Mouse (Mus musculus) c-Kit-positive CD71-positive TER-119-negative erythroid progenitor cells, embryonic 14.5 days (primary cell): ENCODE data around the gene Pfdn6.
"Not testable (repeated sequence)": the region's sequence is repeated elsewhere in the genome, so short reads cannot be mapped to it uniquely, and the experiment has no call there.

Experiments
- DNase-seq: peaks from one replicate; pipeline ENCODE4 v3.0.0-alpha.2; 2013; ENCODE audit warnings: low read depth

Pfdn6 gene

DNA sequence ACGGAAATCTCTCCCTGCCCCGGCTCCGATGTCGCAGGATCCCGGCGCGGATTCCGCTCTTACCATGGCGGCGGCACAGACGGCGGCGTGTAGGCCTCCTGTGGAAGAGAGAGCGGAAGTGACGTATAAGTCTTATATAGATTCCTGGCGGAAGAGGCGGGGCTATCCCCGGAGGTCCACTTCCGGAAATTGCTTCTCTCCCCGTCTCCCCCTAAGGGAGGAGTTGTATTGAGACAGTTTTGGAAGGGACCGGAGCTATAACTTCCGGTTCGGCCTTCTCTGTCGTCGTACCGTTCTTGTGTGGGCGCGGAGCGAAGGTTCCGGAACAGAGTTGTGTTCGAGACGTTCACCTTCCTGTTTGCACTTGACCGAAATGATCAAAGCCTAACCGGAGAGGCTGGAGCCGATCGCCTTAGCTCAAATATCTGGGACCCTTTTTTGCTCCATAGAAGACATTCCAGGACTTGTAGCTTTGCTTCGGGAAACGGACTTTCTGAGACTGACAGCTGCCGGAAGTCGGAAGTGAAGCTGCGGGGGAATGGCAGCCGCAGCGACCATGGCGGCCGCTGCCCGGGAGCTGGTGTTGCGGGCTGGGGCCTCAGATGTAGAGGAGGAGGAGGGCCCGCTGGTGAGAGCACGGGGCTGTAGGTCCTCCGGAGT is 15.5 kb upstream of the Pfdn6 start, which contains the start of the genes Vps52 and Rps18:
Gene Vps52, plus strand, starts transcription at position 258 of the 660 bp plus-strand sequence.
Gene Rps18, minus strand, starts transcription at position 447 of the 660 bp plus-strand sequence.
- DNase-seq, result peak; percentile 92

DNA sequence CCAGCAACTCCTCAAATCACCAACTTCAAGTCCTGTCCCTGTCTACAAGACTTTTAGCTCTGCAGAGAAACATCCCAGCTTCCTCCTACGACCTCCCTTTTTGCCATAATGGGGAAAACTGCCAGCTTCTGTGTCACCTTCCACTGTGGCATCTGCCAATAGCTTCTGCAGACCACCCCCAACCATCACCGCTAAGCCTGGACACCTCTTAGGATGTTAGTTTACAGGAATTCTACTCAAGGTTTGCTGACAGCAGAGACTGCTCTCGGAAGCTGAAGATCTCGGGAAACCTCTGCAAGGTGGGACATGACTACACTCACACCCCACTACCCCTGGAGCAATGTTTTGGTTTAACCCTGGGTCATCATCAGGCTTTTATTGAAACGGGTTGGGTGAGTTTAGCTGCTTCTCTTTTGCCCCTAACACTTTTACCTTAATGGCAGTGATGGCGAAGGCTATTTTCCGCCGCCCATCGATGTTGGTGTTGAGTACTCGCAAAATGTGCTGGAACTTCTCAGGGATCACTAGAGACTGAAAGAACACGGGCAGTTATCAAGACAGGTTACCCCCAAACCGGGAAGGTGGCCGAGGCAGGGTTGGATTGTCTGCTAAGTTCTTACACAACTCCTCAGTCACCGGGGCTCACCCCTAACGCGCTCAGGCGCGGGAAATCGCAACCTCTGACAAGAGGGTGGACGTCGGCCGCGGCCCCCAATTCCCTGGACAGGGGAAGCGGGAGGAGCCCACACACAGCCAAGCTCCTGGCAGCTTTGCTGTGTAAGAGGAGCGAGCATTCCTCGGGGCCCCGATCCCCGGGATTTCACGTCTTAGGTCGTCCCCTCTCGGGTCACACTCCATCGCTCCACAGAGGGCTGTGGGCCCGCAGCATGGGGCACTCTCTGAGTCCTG is 14.8 kb upstream of the Pfdn6 start:
- DNase-seq, result no peak

DNA sequence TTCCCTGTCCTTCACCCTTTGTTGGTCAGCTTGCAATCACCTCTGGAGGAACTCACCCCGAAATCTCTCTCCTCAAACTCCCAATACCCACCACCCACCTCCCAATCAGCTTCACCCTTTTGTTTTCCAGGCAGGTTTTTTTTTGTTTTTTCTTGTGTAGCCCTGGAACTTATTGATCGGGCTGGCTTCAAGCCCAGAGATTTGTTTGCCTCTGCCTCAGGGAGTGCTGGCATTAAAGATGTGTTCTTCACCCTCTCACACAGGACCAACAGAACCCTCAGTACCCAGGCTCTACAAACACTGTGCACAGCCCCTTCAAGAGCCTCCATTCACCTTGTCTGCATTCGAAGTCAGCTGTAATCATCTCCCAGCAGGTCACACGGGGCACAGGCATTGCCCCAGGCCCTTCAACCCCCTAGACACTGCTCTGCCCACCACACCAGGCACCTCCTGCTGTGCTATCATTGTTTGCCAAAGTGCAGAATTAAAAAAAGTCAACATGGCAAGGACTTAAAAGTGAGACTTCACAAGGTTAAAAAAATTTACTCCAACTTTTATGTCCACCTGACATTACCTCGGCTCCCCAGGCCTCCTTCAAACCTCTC is 13.9 kb upstream of the Pfdn6 start:
- DNase-seq, result no peak

DNA sequence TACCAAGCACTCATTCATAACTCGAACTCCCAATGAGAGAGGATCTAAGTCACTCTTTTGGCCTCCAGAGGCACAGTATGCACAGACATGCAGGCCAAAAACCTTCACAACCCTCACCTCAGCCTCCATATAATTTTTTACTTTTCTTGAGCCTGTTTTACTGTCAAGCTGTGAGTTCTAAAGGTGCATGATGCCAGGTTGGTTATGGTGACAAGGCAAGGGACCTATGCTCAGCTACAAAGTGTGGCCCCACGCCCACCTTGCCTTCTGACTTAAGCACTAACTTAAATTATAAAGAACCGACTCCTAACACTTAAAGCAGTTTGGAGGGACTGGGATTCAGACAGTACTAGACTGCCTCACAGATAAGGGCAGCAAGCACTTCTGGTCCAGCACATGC is 13.2 kb upstream of the Pfdn6 start:
- no peak for DNase-seq

DNA sequence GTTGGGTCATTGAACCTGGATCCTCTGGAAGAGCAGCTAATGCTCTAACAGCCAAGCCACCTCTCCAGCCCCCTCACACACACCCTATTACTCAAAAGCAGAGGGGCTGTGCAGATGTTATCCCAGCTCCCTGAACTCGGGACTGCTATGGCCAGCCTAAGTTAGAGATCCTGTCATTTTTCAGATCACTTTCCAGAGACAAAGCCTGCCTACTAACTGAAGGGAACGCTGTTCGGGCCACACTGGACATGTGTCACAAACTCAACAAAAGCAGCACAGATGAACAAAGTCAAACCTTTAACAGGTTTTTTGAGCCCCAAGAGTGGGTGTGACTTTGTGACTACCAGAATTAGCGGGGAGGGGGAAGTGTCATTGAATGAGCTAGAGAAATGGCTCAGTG is 12.7 kb upstream of the Pfdn6 start:
- DNase-seq, result no peak

DNA sequence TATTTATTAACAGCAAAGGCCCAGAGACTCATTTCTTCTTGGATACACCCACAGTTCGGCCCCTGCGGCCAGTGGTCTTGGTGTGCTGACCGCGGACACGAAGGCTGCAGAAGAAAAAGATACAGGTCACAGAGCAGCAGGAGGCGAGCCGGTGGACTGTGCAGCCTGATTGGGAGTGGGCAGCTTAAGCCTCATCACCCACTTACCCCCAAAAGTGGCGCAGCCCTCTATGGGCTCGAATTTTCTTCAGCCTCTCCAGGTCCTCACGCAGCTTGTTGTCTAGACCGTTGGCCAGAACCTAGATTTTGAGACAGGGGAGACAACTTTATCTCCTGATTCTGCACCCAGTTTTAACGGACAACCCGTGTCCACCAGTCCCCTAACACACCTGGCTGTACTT is 11.9 kb upstream of the Pfdn6 start:
- DNase-seq, result not testable (repeated sequence)

DNA sequence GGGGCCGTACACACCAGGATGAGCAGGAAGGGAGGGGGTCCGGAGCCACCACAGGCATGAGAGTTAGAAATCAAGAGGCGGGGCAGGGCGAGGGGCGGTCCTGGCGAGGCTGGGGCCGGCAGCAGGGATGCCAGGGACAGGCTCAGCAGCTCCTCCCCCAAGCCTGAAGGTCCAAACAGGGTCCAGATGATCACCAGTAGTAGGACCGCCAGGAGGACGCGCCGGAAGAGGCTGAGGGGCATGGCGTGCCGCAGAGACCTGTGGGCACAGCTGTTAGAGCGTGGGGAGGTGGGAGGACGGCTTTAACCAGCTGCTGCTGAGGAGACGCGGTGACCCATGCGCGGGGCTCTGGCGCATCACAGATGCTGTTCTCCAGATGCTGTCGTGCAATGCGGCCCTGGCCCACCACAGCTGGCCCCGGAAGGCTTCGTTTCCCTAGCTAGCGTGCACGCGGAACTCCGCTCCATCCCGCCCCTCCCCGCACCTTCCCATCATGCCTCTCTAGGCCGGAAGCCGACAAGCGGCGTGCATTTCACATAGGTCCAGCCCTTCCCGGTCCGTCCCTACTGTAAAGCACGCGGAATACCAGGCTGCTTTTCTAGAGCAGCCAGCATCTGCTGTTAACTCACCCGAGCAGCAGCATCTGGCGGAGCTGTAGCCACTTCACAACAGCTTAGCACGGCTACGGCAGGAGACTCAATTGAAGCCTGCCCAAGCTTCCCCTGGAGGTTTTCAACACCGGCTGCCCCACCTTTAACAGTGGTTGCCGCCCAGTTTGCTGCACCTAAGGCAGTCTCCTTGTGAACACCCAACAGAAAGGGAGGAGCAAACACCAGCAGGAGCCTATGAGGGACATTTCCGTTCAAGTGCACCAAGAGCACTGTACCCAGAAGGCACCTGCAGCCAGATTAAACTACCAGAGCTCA is 11.1 kb upstream of the Pfdn6 start, which contains the start of gene B3galt4:
Gene B3galt4, minus strand, starts transcription at position 468 of the 926 bp plus-strand sequence.
- DNase-seq, result peak; percentile 89

DNA sequence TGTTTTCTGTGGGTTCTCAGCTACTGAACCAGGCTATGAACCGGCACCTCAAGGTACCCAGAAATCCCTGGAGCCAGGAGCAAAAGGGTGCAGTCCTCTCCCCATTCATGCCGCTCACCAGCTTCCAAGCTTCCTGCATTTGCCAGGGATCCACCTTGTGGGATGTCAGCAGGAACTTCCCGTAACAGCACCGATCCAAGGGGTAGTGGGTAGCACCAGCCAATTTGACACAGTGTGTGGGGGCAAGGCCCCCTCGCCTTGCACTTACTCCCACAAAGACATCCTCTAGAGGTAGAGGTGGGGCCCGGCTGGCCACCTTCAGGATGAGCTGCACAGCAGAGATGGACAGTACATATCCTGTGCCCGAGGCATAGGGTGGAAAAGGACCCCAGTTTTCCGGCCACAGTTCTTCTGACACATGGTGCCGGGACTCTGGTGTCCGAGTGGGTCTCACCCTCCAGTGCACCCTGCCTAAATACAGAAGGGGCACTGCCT is 10.0 kb upstream of the Pfdn6 start:
- DNase-seq, result no peak

DNA sequence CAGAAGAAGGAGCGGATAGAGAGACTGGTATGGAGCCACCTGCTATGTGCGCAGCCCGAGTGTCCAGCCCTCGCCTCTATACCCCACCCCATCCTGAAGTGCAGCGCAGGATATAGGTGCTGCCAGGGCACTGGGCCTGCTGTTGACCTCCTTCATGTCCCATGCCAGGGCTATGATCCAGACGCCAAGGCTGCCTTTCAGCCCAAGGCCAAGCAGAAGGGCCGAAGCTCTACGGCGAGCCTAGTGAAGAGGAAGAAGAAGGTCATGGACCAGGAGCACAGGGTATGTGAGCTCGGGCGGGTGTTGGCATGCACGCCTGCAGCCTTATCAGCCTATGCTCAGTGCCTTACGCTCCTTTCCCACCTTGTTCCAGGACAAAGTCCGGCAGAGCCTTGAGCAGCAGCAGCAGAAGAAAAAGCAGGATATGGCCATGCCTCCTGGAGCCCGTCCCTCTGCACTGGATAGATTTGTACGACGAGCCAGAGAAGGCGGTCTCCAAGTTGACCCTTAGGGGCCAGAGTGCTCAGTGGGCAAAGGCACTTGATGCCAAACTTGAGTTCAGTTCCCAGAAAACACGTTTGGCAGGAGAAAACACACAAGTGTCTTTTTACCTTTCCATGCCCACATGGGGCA is 8.9 kb upstream of the Pfdn6 start:
- DNase-seq, result no peak

DNA sequence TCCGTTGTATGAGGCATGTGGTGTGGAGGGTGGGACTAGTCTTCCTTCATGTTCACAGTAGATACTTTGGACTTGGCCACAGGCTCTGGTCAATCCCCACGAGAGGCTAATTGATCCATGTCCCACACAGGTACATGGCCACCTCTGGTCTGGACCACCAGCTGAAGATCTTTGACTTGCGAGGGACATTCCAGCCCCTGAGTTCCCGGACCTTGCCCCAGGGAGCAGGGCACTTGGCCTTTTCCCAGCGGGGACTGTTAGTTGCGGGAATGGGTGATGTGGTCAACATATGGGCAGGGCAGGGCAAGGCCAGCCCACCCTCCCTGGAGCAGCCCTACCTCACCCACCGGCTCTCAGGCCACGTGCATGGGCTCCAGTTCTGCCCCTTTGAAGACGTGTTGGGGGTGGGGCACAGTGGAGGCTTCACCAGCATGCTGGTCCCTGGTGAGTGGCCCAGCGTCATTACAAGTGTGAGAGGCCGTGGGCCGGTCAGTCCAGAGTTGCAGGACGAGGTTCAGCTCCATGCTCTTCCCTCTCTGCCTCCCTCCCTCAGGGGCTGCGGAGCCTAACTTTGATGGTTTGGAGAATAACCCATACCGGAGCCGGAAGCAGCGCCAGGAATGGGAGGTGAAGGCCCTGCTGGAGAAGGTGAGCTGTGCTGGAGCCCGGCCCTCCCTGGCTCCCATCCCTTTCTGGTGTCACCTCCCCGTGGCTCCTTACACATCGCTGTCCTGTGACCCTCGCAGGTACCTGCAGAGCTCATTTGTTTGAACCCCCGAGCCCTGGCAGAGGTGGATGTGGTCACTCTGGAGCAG is 8.2 kb upstream of the Pfdn6 start:
- DNase-seq, result no peak

DNA sequence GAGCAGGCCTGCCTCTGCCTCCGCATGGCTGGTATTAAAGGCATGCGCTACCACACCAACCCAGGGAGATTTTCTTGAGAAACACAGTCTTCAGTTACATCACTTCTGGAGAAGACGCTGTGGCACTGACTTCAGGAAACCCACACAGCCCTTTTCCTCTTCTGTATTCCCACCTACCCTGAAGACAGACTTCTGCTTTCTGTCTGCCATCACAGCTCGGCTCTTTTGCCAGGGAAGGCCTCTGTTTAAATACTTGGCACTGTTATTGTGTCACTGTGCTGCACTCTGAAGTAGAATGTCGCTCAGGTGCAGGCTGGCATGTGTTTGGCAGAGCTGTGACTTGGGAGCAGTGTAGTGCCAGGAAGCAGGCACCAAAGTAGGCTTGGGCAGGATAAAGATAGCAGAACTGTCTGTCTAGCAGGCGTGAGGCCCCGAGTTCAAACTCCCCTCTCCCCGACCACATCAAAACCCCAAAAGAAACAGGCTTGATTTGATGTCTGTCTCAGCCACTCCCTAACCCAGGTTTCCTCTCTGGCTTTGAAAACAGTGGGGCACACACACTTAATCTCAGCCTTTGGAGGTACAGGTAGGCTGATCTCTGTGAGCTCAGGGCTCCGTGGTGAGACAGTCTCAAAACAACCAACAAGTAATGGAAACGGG is 7.4 kb upstream of the Pfdn6 start:
- DNase-seq, result no peak

DNA sequence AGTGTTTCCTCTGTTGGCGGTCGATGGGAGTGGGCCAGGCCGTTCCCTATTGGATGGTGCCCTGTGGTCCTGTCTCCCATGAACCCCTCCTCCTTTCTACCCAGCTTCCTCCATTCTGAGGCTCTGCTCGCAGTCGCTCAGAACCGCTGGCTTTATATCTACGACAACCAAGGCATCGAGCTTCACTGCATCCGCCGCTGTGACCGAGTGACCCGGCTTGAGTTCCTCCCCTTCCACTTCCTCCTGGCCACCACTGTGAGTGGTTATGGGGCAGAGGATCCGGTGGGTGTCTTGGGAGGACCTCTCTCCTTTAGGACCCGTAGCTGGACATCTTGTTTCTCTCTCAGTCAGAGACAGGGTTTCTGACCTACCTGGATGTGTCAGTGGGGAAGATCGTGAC is 3.3 kb upstream of the Pfdn6 start:
- DNase-seq, result no peak

DNA sequence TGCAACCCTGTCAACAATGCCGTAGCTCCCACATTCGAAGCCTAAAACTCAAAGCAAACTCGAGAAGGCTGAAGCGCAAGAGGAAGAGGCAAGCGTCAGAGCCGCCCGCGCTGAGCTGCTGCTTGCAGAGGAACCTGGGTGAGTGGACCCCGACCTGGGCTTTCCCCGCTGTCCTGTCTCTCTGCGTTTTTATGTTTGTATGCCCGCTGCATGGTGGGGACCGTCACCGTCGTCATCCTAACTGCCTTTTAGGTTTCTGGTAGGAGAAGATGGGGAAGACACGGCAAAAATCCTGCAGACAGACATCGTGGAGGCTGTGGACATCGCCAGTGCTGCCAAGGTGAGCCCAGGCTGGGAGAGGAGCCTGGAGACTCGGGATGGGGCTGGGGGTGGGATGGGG is 1.2 kb upstream of the Pfdn6 start:
- no peak for DNase-seq

DNA sequence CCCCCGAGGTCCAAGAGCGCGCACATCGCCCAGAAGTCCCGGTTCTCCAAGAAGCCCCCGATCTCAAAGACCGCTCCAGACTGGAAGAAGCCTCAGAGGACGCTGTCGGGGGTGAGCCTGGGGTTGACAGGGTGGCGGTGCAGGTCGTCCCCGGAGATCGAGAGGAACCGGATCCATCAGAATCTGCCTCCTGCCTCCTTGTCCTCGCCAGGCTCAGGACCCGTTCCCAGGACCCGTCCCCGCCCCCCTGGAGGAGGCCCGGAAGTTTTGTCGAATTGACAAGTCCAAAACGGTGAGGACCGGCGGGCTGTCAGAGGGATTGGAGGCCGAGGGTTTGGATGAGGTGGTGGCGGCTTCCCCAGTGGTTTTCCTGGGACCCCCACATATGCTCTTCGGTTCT is 838 bp upstream of the Pfdn6 start:
- no peak for DNase-seq

DNA sequence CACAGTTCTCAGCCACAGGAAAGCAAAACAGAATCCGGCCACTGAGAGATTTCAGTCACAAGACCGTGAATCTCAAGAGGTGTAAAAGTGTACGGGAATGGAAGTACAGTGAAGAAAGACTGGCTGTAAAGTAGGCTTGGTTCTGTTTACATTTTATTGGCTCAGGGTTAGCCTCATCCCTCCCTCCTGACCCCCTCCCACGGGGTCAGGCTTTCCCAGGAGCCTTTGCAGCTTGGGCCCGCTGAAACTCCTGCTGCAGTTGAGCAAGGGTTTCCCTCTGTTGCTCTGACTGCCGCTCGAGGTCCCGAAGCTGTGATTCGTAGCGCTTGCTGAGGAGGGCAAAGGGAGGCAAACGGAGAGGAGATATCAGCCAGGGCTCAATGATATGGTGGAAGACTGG is 1.4 kb downstream of the Pfdn6 start:
- DNase-seq, result no peak

DNA sequence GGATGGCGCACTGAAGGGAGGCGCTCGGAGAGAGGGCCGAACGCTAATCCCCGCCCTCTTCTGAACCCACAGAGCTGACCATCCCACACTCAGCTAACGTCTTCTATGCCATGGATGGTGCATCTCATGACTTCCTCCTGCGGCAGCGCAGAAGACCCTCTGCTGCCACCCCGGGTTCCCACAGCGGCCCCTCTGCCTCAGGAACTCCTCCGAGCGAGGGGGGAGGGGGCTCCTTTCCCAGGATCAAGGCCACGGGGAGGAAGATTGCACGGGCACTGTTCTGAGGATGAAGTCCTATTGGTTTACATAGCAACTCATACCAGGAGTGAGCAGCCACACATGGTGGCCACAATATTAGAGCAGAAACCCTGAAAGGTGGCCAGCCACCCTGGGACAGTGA is 3.1 kb downstream of the Pfdn6 start:
- no peak for DNase-seq

DNA sequence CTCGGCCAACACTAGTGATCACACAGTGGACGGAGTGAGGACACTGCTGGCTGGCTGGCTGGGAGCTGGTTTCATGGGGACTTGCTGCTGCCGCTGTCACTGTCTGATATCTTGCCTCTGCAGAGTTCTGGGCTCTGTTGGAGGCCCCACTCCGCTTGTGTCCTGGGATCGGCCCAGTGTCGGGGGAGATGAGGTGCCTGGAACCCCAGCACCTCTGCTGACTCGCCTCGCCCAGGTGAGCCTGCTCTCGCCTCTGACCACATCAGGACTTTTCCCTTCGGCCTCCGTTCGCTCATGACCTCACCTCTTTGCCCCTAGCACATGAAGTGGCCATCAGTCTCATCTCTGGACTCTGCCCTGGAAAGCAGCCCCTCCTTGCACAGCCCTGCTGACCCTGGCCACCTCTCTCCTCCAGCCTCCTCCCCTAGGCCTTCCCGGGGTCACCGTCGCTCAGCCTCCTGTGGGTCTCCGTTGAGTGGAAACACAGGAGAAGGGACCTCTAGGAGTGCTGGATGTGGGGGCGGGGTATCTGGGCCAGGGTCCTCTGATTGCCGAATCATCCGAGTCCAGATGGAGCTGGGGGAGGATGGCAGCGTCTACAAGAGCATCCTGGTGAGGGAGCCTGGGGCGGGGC is 4.6 kb downstream of the Pfdn6 start:
- no peak for DNase-seq

DNA sequence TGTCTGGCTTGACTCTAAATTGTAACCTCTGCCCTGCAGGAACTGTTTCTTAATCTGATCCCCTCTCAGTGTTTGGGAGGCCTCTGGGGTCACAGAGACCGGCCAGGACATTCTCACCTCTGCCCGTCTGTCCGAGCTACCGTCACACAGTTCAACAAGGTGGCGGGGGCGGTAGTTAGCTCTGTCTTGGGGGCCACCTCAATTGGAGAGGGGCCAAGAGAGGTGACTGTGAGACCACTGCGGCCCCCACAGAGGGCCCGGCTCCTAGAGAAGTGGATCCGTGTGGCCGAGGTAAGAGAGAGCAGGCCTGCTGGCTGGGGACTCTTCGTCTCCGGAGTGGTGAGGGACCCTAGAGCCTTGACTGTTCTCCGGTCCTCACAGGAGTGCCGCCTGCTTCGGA is 7.2 kb downstream of the Pfdn6 start:
- DNase-seq, result no peak

DNA sequence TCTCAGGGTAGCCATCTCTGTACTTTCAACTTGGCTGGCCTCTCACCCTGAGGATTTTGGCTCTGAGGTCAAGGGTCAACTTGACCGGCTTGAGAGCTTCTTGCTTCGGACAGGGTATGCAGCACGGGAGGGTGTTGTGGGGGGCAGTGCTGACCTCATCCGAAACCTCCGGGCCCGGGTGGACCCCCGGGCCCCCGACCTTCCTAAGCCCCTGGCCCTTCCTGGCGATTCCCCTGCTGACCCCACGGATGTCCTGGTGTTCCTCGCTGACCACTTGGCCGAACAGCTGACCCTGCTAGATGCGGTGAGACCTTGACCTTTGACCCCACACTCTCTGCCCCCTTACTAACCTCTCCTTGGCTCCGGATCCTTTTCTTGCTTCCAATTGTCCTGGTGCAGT is 7.7 kb downstream of the Pfdn6 start:
- no peak for DNase-seq
